Mouse (Mus musculus): ENCODE data around the gene Ttll11. TPM values are rescaled to one million over a fixed set of nuclear protein-coding genes. Genes with fewer than 3 reads are reported as not detected.
A peak's percentile ranks its signal among the peaks of the same experiment; 100 is the strongest.

The Ttll11 gene
- not detected for polyA plus RNA-seq (2017; shearing (Covaris generic))

GRCm38 (mm10) chr2:35979644-35980021 is at the start of gene Ttll11:
TSS of gene Ttll11 (minus strand) at chr2:35979913.
- peak; percentile 64 for ATAC-seq

GRCm38 (mm10) chr2:36023291-36023690 is 43.6 kb upstream of the Ttll11 start:
- no peak for ATAC-seq

GRCm38 (mm10) chr2:36021385-36022159 is 41.9 kb upstream of the Ttll11 start:
- no peak for ATAC-seq

- no peak for ATAC-seq
Observed at GRCm38 (mm10) chr2:36013010-36013409, 33.3 kb upstream of the Ttll11 start.

GRCm38 (mm10) chr2:36011331-36011825 is 31.7 kb upstream of the Ttll11 start:
- ATAC-seq, result no peak

- ATAC-seq, result no peak
Observed at GRCm38 (mm10) chr2:36010579-36010978, 30.9 kb upstream of the Ttll11 start.

- ATAC-seq, result peak; percentile 40
Observed at GRCm38 (mm10) chr2:36009386-36009785, 29.7 kb upstream of the Ttll11 start.

- ATAC-seq, result no peak
Observed at GRCm38 (mm10) chr2:36008071-36008470, 28.4 kb upstream of the Ttll11 start.

GRCm38 (mm10) chr2:36002188-36002587 is 22.5 kb upstream of the Ttll11 start:
- no peak for ATAC-seq

GRCm38 (mm10) chr2:36000390-36000789 is 20.7 kb upstream of the Ttll11 start:
- no peak for ATAC-seq

- ATAC-seq, result no peak
Observed at GRCm38 (mm10) chr2:35999212-35999611, 19.5 kb upstream of the Ttll11 start.

- ATAC-seq, result no peak
Observed at GRCm38 (mm10) chr2:35998416-35998815, 18.7 kb upstream of the Ttll11 start.

GRCm38 (mm10) chr2:35996753-35997152 is 17.0 kb upstream of the Ttll11 start:
- ATAC-seq, result no peak

GRCm38 (mm10) chr2:35994303-35994702 is 14.6 kb upstream of the Ttll11 start:
- no peak for ATAC-seq

- no peak for ATAC-seq
Observed at GRCm38 (mm10) chr2:35993481-35993880, 13.8 kb upstream of the Ttll11 start.

- no peak for ATAC-seq
Observed at GRCm38 (mm10) chr2:35992259-35992658, 12.5 kb upstream of the Ttll11 start.

- ATAC-seq, result no peak
Observed at GRCm38 (mm10) chr2:35983869-35984268, 4.2 kb upstream of the Ttll11 start.

GRCm38 (mm10) chr2:35981872-35982271 is 2.2 kb upstream of the Ttll11 start:
- ATAC-seq, result peak; percentile 74

- ATAC-seq, result peak; percentile 7
Observed at GRCm38 (mm10) chr2:35978941-35979643, 621 bp downstream of the Ttll11 start.

- ATAC-seq, result peak; percentile 26
Observed at GRCm38 (mm10) chr2:35978276-35978933, 1.3 kb downstream of the Ttll11 start.

GRCm38 (mm10) chr2:35977749-35978148 is 2.0 kb downstream of the Ttll11 start:
- ATAC-seq, result no peak

- ATAC-seq, result no peak
Observed at GRCm38 (mm10) chr2:35972259-35973001, 7.3 kb downstream of the Ttll11 start.

Measured in activated CD4-positive, CD25-positive, alpha-beta regulatory T cell, adult 4 months (primary cell).